Mouse (Mus musculus) kidney, postnatal 0 days (tissue): ENCODE data around the gene P2ry6. TPM values are rescaled to one million over a fixed set of nuclear protein-coding genes. Genes with fewer than 3 reads are reported as not detected.

Experiments
- ATAC-seq: fragments of 200-750 bp; cut with Nextera tagmentation; replicated peaks from 2 replicates; pipeline ENCODE4 v1.8.0; 2017; ENCODE audit warnings: low read depth, moderate number of reproducible peaks, moderate TSS enrichment, moderate library complexity; ENCODE audit not compliant: low FRiP score
- DNase-seq: peaks from one replicate; pipeline ENCODE4 v3.0.0-alpha.2; 2016; ENCODE audit warnings: low spot score
- H3K27ac ChIP-seq: fragments of 300-500 bp; sonication (generic); 2 replicates; pipeline ENCODE4 v1.5.1; 2014; ENCODE audit warnings: mild to moderate bottlenecking
- H3K27me3 ChIP-seq: fragments of 300-500 bp; sonication (generic); 2 replicates; pipeline ENCODE4 v1.6.1; 2014; ENCODE audit warnings: low read length, mixed read lengths; ENCODE audit not compliant: insufficient read depth
- H3K36me3 ChIP-seq: fragments of 300-500 bp; sonication (generic); 2 replicates; pipeline ENCODE4 v1.6.1; 2014; ENCODE audit warnings: low read length, mixed read lengths; ENCODE audit not compliant: insufficient read depth
- H3K4me1 ChIP-seq: fragments of 300-500 bp; sonication (generic); replicated peaks from 2 replicates; pipeline ENCODE4 v1.6.1; 2014; ENCODE audit warnings: antibody characterized with exemption, low read length, mixed read lengths; ENCODE audit not compliant: insufficient read depth
- H3K4me2 ChIP-seq: fragments of 300-500 bp; sonication (generic); 2 replicates; pipeline ENCODE4 v1.6.1; 2014; ENCODE audit warnings: mild to moderate bottlenecking, low read length, moderate library complexity, mixed read lengths
- H3K4me3 ChIP-seq: fragments of 300-500 bp; sonication (generic); replicated peaks from 2 replicates; pipeline ENCODE4 v1.5.1; 2014; ENCODE audit warnings: low read depth, low read length
- H3K9ac ChIP-seq: fragments of 300-500 bp; sonication (generic); 2 replicates; pipeline ENCODE4 v1.6.1; 2014; ENCODE audit warnings: low read depth, low read length
- H3K9me3 ChIP-seq: fragments of 300-500 bp; sonication (generic); replicated peaks from 2 replicates; pipeline ENCODE4 v1.6.1; 2016; ENCODE audit warnings: low read length, inconsistent platforms, mixed read lengths
- CTCF ChIP-seq: IDR thresholded peaks from 2 replicates; pipeline ENCODE4 v1.5.1; 2016; ENCODE audit warnings: antibody characterized with exemption, low read depth, mild to moderate bottlenecking, moderate library complexity
- WGBS: fragments of 180-500 bp; shearing (Covaris S2); extraction: QIAGEN DNeasy Blood & Tissue Kit; methylation state at CpG from one replicate; pipeline ENCODE4 v1.1.7; 2014; 5-methylcytosine and 5-hydroxymethylcytosine counted together
- polyA plus RNA-seq: library from polyadenylated mRNA; unstranded; fragments of >200 nt; fragmentation: Nextera tagmentation; extraction: Ambion mirVana; gene quantifications from 2 replicates; pipeline ENCODE4 v1.2.1, GENCODE M21; 2015

P2ry6 gene
- polyA plus RNA-seq, 1 experiment from 2014 or later = 5.0 TPM

DNA sequence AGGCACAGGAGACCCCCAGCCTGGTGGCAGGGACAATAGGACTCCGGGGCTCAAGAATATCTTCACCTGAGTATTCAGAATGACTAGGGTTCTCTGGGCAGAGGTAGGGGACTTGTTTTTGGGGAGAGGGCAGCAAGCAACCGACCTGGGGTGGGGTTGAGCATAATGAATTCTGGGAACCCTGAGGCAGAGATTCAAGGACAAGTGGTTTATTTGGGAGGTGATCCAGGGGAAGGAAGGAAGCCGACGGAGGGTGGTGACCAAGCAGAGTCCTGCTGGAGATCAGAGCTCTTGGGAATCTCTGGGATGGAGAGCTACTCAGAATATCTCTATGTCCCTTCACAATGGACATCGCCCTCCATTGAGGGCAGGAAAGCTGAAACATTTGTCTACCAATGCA lies 3.7 kb upstream of the P2ry6 start:
- no peak overlapping the region for H3K4me2 ChIP-seq
- no peak overlapping the region for H3K4me3 ChIP-seq
- peaks cover 10% of the 10 kb centered on the region for H3K4me1 ChIP-seq
- H3K9me3 ChIP-seq = no peaks in the 10 kb centered on the region
- no peaks in the 10 kb centered on the region for H3K36me3 ChIP-seq
- no peak for TF ChIP-seq CTCF
- H3K27ac ChIP-seq = no peak overlapping the region
- WGBS = 80% methylated on average over 5 of the region's 5 CpGs
- H3K27me3 ChIP-seq = peaks cover 10% of the 10 kb centered on the region; the same call in 1 of the 2 replicates
- no peak for ATAC-seq
- DNase-seq = no peak
- no peak overlapping the region for H3K9ac ChIP-seq

DNA sequence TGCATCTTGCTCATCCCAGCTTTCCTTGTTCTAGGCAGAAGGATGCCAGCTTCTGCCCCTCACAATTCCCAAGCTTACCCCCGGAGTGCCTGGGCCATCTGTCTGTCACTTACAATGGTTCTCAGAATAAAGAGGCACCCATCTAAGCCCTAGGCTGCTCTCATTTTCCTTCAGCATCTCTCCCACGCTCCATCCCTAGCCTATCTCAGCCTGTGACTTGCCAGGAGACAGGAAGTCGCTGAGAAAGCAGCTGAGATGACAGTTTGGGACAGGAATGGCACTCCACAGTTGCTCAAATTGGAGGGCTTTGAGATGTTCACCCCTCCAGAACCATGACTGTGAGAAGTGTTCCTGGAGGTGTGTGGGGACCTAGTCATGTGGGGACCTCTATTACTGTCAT lies 1.6 kb downstream of the P2ry6 start:
- no peak for ATAC-seq
- H3K27ac ChIP-seq = no peak overlapping the region

DNA sequence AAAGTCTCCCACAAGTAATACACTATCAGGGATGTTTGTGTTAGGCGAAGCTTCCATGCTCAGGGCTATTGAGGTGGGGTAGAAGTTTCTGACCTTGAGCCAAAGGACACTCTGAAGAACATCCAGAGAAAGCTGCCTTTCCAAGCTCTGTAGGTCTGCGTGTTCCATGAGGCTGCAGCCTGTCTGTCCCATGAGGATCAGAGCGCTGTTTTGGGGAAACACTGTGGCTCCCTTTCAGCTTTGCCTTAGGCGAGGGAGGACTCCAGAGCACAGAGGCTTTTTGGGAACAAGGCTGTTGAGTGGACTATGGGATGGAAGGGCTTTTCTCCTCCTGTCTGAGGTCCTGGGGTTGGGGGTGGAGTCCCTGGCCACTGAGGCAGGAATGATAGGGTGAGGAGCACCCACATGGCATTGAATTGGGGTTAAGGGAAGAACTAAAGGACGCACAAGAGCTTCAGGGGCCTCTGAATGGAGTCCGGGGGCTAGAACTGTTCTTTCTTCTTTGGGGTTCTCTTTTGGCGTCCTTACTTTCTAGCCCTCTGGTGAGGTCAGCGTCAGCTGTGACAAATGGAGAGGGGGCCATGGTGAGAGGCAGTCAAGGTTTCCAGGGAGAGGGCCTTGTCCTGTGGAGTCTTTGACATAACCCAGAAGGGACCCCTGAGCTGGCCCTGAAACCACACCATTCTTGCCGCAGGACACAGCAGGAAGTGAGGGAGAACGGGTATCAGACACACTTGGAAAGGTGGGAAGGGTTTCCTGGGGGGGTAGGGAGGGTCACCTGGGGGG lies 5.4 kb downstream of the P2ry6 start:
- Histone ChIP-seq H3K4me2 (no peak overlapping the region), H3K4me3 (no peak overlapping the region), H3K9ac (no peak overlapping the region), H3K36me3 (no peaks in the 10 kb centered on the region), H3K27ac (no peak overlapping the region), H3K27me3 (peaks cover 8% of the 10 kb centered on the region; the same call in 1 of the 2 replicates), H3K4me1 (peaks cover 2% of the 10 kb centered on the region), H3K9me3 (no peaks in the 10 kb centered on the region)
- no peak for DNase-seq
- no peak for TF ChIP-seq CTCF
- ATAC-seq = no peak
- 80% methylated on average over 10 of the region's 10 CpGs for WGBS

More for the DNA sequence above, 1.6 kb downstream of the P2ry6 start:
- WGBS = 58% methylated on average over 3 of the region's 3 CpGs
- H3K27me3 ChIP-seq = peaks cover 10% of the 10 kb centered on the region; the same call in 1 of the 2 replicates
- no peak overlapping the region for H3K4me3 ChIP-seq
- TF ChIP-seq CTCF = no peak
- no peaks in the 10 kb centered on the region for H3K9me3 ChIP-seq
- no peak for DNase-seq
- no peak overlapping the region for H3K9ac ChIP-seq
- H3K4me1 ChIP-seq = peaks cover 10% of the 10 kb centered on the region
- H3K4me2 ChIP-seq = no peak overlapping the region
- no peaks in the 10 kb centered on the region for H3K36me3 ChIP-seq

DNA sequence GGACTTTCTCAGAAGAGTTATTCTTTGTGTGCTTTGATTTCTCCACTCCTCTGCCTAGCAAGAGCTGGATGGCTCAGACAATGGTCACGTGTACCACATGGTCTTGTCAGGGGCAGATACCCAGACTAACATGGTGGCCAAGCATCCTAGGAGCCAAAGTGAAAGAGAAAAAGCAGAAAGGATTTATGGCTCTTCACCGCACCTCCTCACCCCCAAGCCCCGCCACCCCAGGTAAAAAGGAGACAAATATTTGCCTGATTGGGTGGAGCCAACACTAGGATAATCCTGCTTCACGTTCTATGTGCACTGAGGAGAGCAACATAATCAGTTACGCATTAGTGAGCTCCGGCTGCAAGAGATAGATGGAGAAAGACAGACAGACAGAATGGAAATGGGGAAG lies 6.1 kb downstream of the P2ry6 start:
- 72% methylated on average over 6 of the region's 6 CpGs for WGBS

DNA sequence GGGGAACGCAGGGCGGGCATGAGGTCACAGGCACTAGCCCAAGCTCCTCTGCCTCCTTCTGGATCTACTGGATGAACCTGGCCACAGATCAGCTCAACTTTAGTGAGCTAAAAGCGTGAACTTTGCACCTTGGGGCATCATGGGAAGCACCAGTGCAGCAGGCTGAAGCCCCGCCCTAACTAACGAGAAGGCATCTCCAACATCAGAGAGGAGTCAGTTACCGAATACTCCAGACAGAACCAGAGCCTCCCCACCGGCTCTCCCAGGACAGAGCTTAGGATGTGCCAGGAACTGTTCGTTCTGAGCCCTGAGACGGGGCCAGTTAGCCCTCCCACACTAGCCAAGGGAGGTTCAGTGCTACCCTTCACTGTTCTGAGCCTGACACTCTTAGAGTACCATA lies 6.6 kb downstream of the P2ry6 start:
- WGBS = 71% methylated on average over 9 of the region's 9 CpGs
- no peaks in the 10 kb centered on the region for H3K27me3 ChIP-seq
- H3K9ac ChIP-seq = no peak overlapping the region
- no peaks in the 10 kb centered on the region for H3K4me1 ChIP-seq
- no peak overlapping the region for H3K4me3 ChIP-seq
- H3K36me3 ChIP-seq = no peaks in the 10 kb centered on the region
- no peak for ATAC-seq
- no peaks in the 10 kb centered on the region for H3K9me3 ChIP-seq
- no peak for TF ChIP-seq CTCF
- no peak for DNase-seq
- no peak overlapping the region for H3K27ac ChIP-seq
- H3K4me2 ChIP-seq = no peak overlapping the region

More for the DNA sequence above, 6.1 kb downstream of the P2ry6 start:
- H3K27ac ChIP-seq = no peak overlapping the region
- TF ChIP-seq CTCF = no peak
- no peaks in the 10 kb centered on the region for H3K36me3 ChIP-seq
- H3K27me3 ChIP-seq = peaks cover under 1% of the 10 kb centered on the region; the same call in 1 of the 2 replicates
- H3K9ac ChIP-seq = no peak overlapping the region
- H3K9me3 ChIP-seq = no peaks in the 10 kb centered on the region
- H3K4me2 ChIP-seq = no peak overlapping the region
- H3K4me3 ChIP-seq = no peak overlapping the region
- DNase-seq = no peak
- H3K4me1 ChIP-seq = no peaks in the 10 kb centered on the region
- no peak for ATAC-seq

DNA sequence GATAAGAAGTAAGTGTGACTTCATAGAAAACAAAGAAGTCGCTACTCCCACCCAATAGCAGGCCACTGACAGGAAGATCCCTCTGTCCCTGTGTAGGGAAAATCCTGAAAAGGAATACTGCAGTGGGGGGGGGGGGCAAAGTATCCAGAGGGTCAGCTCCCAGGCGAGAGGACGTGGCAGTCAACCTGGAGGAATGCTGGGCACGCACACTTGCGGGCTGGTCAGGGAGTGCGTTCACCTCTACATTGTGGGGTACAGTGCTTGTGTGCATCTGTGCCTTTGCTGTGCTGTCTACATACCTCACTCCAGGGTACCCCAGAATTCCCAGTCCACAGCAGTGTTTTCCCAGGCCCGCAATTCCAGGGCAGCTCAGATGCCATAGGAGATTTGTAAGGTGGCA lies 8.4 kb downstream of the P2ry6 start:
- WGBS = 90% methylated on average over 7 of the region's 7 CpGs
- ATAC-seq (no peak), DNase-seq (no peak)
- Histone ChIP-seq H3K4me3 (no peak overlapping the region), H3K27ac (no peak overlapping the region), H3K9ac (no peak overlapping the region), H3K36me3 (no peaks in the 10 kb centered on the region), H3K4me1 (no peaks in the 10 kb centered on the region), H3K27me3 (no peaks in the 10 kb centered on the region), H3K4me2 (no peak overlapping the region), H3K9me3 (no peaks in the 10 kb centered on the region)
- no peak for TF ChIP-seq CTCF
